ENCODE assay signal across 8 mouse cellular contexts in the genomic region with DNA sequence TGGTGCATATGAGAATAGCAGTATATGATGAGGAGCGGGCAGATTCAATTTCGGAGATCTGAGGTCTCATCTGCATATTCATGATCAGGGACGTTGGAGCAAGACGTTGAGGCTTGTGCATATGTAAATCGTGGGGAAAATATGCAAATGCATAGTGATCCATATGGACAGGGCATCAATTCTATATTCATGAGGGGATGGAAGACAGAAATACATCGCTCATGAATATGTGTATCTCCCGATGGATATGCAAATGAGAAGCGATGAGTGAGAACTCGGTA. TPM values are rescaled to one million over a fixed set of nuclear protein-coding genes. Genes with fewer than 3 reads are reported as not detected.
A peak's percentile ranks its signal among the peaks of the same experiment; 100 is the strongest.
DNase-seq lines count a peak whose midpoint lies in the region; ATAC-seq lines count a peak whose summit lies in the region.

No protein-coding gene starts in this region.

- DNase-seq in kidney, postnatal 4 days = no peak
- DNase-seq in urinary bladder, postnatal 25 days (ENCODE audit: low spot score) = no peak
- DNase-seq in urinary bladder, postnatal 36 days (ENCODE audit: low spot score in 2 of 2) = no peak
- DNase-seq in gastrocnemius, adult 18-20 months (ENCODE audit: low spot score) = no peak

- H3K4me3 ChIP-seq in kidney, embryonic 14.5 days (ENCODE audit: low read length) = peak overlapping the region; percentile 62
- H3K4me3 ChIP-seq in brown adipose tissue, adult 24 weeks (ENCODE audit: insufficient read depth, low read depth, low read length) = peak overlapping the region; percentile 82
- peak overlapping the region; percentile 69 for H3K4me3 ChIP-seq in hindbrain, embryonic 15.5 days
- peak overlapping the region; percentile 60 for H3K4me3 ChIP-seq in midbrain, embryonic 13.5 days (replicated peaks)

- no peaks in the 10 kb centered on the region for H3K4me1 ChIP-seq in kidney, embryonic 14.5 days (ENCODE audit: control insufficient read depth, insufficient read depth, low read length)
- H3K4me1 ChIP-seq in brown adipose tissue, adult 24 weeks (ENCODE audit: control insufficient read depth, insufficient read depth, insufficient read length, low read length) = no peaks in the 10 kb centered on the region
- no peaks in the 10 kb centered on the region for H3K4me1 ChIP-seq in hindbrain, embryonic 15.5 days (replicated peaks)
- no peaks in the 10 kb centered on the region for H3K4me1 ChIP-seq in midbrain, embryonic 13.5 days (replicated peaks)

- peak overlapping the region; percentile 47 for H3K4me2 ChIP-seq in kidney, embryonic 14.5 days (replicated peaks; ENCODE audit: low read depth, low read length)
- H3K4me2 ChIP-seq in hindbrain, embryonic 15.5 days = peak overlapping the region; percentile 56
- peak overlapping the region; percentile 52 for H3K4me2 ChIP-seq in midbrain, embryonic 13.5 days (replicated peaks)

- no peaks in the 10 kb centered on the region for H3K27me3 ChIP-seq in kidney, embryonic 14.5 days (ENCODE audit: control insufficient read depth, insufficient read depth, low read length)
- no peaks in the 10 kb centered on the region for H3K27me3 ChIP-seq in hindbrain, embryonic 15.5 days
- H3K27me3 ChIP-seq in midbrain, embryonic 13.5 days = no peaks in the 10 kb centered on the region

- H3K27ac ChIP-seq in kidney, embryonic 14.5 days (ENCODE audit: low read depth, low read length) = peak overlapping the region; percentile 95
- peak overlapping the region; percentile 79 for H3K27ac ChIP-seq in brown adipose tissue, adult 24 weeks (replicated peaks; ENCODE audit: low read depth, low read length)
- H3K27ac ChIP-seq in hindbrain, embryonic 15.5 days (replicated peaks) = peak overlapping the region; percentile 99
- H3K27ac ChIP-seq in midbrain, embryonic 13.5 days = peak overlapping the region; percentile 94

- peaks cover 33% of the 10 kb centered on the region for H3K9me3 ChIP-seq in kidney, embryonic 14.5 days (ENCODE audit: control insufficient read depth, low read length)
- H3K9me3 ChIP-seq in hindbrain, embryonic 15.5 days = peaks cover 9% of the 10 kb centered on the region
- peaks cover 36% of the 10 kb centered on the region for H3K9me3 ChIP-seq in midbrain, embryonic 13.5 days

- WGBS in kidney, embryonic 14.5 days = under 1% methylated on average over 9 of the region's 9 CpGs
- WGBS in hindbrain, embryonic 15.5 days = under 1% methylated on average over 9 of the region's 9 CpGs
- under 1% methylated on average over 9 of the region's 9 CpGs for WGBS in midbrain, embryonic 13.5 days

- no peak overlapping the region for H3K9ac ChIP-seq in kidney, embryonic 14.5 days (ENCODE audit: low read depth, low read length)
- H3K9ac ChIP-seq in hindbrain, embryonic 15.5 days = peak overlapping the region; percentile 30
- H3K9ac ChIP-seq in midbrain, embryonic 13.5 days (replicated peaks) = peak overlapping the region; percentile 34

- no peaks in the 10 kb centered on the region; the same call in 1 of the 2 replicates for H3K36me3 ChIP-seq in kidney, embryonic 14.5 days (ENCODE audit: control insufficient read depth, insufficient read depth, low read length)
- peaks cover 18% of the 10 kb centered on the region for H3K36me3 ChIP-seq in hindbrain, embryonic 15.5 days
- H3K36me3 ChIP-seq in midbrain, embryonic 13.5 days = peaks cover 29% of the 10 kb centered on the region

- no peak for ATAC-seq in kidney, embryonic 14.5 days (ENCODE audit: low FRiP score, low TSS enrichment)
- no peak; the same call in none of the 2 replicates for ATAC-seq in hindbrain, embryonic 15.5 days (ENCODE audit: low FRiP score, low read depth)
- ATAC-seq in midbrain, embryonic 13.5 days = no peak; the same call in 1 of the 2 replicates

RNA-seq across cellular contexts. Expression of a gene that starts 0.7 kb away (rescaled TPM):
- polyA plus RNA-seq in kidney, embryonic 14.5 days (2014; fragmentation: Nextera tagmentation; extraction: Ambion mirVana) = 11.0 and 11.4 TPM in 2 replicates
- polyA plus RNA-seq in brown adipose tissue, adult 24 weeks (2012; ENCODE audit: insufficient read depth, insufficient read length, missing spikeins) = 3.1 and 3.4 TPM in 2 replicates
- polyA plus RNA-seq in hindbrain, embryonic 15.5 days (2015; fragmentation: Nextera tagmentation; extraction: Ambion mirVana) = 18.4 and 22.6 TPM in 2 replicates
- polyA plus RNA-seq in midbrain, embryonic 13.5 days (2015; fragmentation: Nextera tagmentation; extraction: Ambion mirVana) = 7.7 and 8.9 TPM in 2 replicates
- total RNA-seq in gastrocnemius, adult 18-20 months (2021) = 1 to 10 TPM; 1.8 to 2.7 TPM
